Mouse (Mus musculus): ENCODE results near the gene Fmnl1. TPM values are rescaled to one million over a fixed set of nuclear protein-coding genes. Genes with fewer than 3 reads are reported as not detected.

The Fmnl1 gene
- polyA plus RNA-seq, 1 experiment from 2014 or later, result 7.6 TPM

- ATAC-seq, result no peak
- Histone ChIP-seq H3K4me1 (ENCODE audit: control insufficient read depth, insufficient read depth, low read depth, low read length) (peaks cover 17% of the 10 kb centered on the region), H3K27ac (ENCODE audit: low read depth, low read length) (peak overlapping the region; percentile 93; the same call in 1 of the 2 replicates), H3K9me3 (ENCODE audit: control insufficient read depth, low read length) (no peaks in the 10 kb centered on the region), H3K27me3 (replicated peaks; ENCODE audit: control insufficient read depth, insufficient read depth, low read length) (no peaks in the 10 kb centered on the region), H3K4me2 (ENCODE audit: low read length) (no peak overlapping the region), H3K4me3 (ENCODE audit: low read length) (no peak overlapping the region), H3K36me3 (ENCODE audit: control insufficient read depth, insufficient read depth, low read length) (peaks cover 9% of the 10 kb centered on the region; the same call in 1 of the 2 replicates), H3K9ac (ENCODE audit: low read depth, low read length) (peak overlapping the region; percentile 41)
- WGBS, result 45% methylated on average over 6 of the region's 6 CpGs
Observed at GRCm38 (mm10) chr11:103140763-103141100, 30.2 kb upstream of the Fmnl1 start.

DNA sequence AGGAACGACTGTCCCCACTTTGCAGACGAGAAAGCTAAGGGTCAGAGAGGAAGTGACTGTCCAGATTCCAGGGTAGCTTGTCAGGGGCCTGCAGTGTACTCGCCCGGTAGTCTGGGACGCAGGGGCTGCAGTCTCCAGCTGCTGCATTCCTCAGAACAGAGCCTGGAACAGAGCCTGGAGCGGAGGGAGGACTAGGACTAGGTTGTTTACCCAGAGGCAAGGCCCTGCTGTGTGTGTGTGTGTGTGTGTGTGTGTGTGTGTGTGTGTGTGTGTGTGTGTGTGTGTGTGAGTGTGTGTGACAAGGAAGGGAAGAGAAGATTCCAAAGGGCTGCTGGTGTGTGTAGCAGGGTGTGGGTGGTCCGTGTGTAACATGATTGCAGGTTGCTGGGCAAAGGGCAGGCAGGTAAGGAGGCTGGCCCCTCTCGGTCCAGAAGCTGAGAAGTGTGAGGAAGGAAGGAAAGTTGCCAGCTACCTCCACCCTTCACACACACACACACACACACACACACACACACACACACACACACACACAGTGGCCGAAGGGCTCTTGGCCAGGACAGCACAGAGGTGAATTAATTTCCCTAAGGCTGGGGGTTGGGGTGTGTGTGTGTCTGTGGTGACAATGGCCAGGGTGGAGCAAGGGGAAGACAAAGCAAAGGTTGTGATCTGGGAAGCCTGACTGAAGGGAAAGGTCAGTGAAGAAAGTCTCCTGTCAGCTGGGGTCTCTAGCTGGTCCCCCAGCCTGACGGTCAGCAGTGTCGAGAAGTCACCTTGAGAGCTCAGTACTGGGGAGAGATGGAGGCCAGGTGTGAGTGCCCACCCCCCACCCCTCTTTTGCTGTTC is 29.6 kb upstream of the Fmnl1 start:
- Histone ChIP-seq H3K4me1 (ENCODE audit: control insufficient read depth, insufficient read depth, low read depth, low read length) (peaks cover 17% of the 10 kb centered on the region), H3K27me3 (replicated peaks; ENCODE audit: control insufficient read depth, insufficient read depth, low read length) (no peaks in the 10 kb centered on the region), H3K36me3 (ENCODE audit: control insufficient read depth, insufficient read depth, low read length) (peaks cover 9% of the 10 kb centered on the region; the same call in 1 of the 2 replicates), H3K9me3 (ENCODE audit: control insufficient read depth, low read length) (no peaks in the 10 kb centered on the region), H3K4me2 (ENCODE audit: low read length) (no peak overlapping the region), H3K4me3 (ENCODE audit: low read length) (no peak overlapping the region), H3K27ac (ENCODE audit: low read depth, low read length) (peak overlapping the region; percentile 93), H3K9ac (ENCODE audit: low read depth, low read length) (peak overlapping the region; percentile 41)
- 27% methylated on average over 9 of the region's 11 CpGs for WGBS
- no peak for ATAC-seq

- Histone ChIP-seq H3K27me3 (replicated peaks; ENCODE audit: control insufficient read depth, insufficient read depth, low read length) (no peaks in the 10 kb centered on the region), H3K9ac (ENCODE audit: low read depth, low read length) (peak overlapping the region; percentile 25), H3K9me3 (ENCODE audit: control insufficient read depth, low read length) (no peaks in the 10 kb centered on the region), H3K27ac (ENCODE audit: low read depth, low read length) (peak overlapping the region; percentile 93), H3K4me1 (ENCODE audit: control insufficient read depth, insufficient read depth, low read depth, low read length) (peaks cover 17% of the 10 kb centered on the region), H3K36me3 (ENCODE audit: control insufficient read depth, insufficient read depth, low read length) (peaks cover 9% of the 10 kb centered on the region; the same call in 1 of the 2 replicates), H3K4me2 (ENCODE audit: low read length) (no peak overlapping the region; the same call in 1 of the 2 replicates), H3K4me3 (ENCODE audit: low read length) (no peak overlapping the region)
- WGBS, result 25% methylated on average over 1 of the region's 1 CpGs
- ATAC-seq, result no peak
Observed at GRCm38 (mm10) chr11:103141944-103142255, 29.0 kb upstream of the Fmnl1 start.

- 20% methylated on average over 8 of the region's 8 CpGs for WGBS
- peaks cover 17% of the 10 kb centered on the region for H3K4me1 ChIP-seq (ENCODE audit: control insufficient read depth, insufficient read depth, low read depth, low read length)
- H3K36me3 ChIP-seq (ENCODE audit: control insufficient read depth, insufficient read depth, low read length), result peaks cover 9% of the 10 kb centered on the region; the same call in 1 of the 2 replicates
- H3K4me3 ChIP-seq (ENCODE audit: low read length), result peak overlapping the region; percentile 37
- H3K27ac ChIP-seq (ENCODE audit: low read depth, low read length), result peak overlapping the region; percentile 93
- ATAC-seq, result peak; percentile 95
- peak overlapping the region; percentile 62 for H3K9ac ChIP-seq (ENCODE audit: low read depth, low read length)
- H3K9me3 ChIP-seq (ENCODE audit: control insufficient read depth, low read length), result no peaks in the 10 kb centered on the region
- H3K4me2 ChIP-seq (ENCODE audit: low read length), result peak overlapping the region; percentile 65
- no peaks in the 10 kb centered on the region for H3K27me3 ChIP-seq (replicated peaks; ENCODE audit: control insufficient read depth, insufficient read depth, low read length)
Observed at GRCm38 (mm10) chr11:103142441-103143182, 28.3 kb upstream of the Fmnl1 start.

DNA sequence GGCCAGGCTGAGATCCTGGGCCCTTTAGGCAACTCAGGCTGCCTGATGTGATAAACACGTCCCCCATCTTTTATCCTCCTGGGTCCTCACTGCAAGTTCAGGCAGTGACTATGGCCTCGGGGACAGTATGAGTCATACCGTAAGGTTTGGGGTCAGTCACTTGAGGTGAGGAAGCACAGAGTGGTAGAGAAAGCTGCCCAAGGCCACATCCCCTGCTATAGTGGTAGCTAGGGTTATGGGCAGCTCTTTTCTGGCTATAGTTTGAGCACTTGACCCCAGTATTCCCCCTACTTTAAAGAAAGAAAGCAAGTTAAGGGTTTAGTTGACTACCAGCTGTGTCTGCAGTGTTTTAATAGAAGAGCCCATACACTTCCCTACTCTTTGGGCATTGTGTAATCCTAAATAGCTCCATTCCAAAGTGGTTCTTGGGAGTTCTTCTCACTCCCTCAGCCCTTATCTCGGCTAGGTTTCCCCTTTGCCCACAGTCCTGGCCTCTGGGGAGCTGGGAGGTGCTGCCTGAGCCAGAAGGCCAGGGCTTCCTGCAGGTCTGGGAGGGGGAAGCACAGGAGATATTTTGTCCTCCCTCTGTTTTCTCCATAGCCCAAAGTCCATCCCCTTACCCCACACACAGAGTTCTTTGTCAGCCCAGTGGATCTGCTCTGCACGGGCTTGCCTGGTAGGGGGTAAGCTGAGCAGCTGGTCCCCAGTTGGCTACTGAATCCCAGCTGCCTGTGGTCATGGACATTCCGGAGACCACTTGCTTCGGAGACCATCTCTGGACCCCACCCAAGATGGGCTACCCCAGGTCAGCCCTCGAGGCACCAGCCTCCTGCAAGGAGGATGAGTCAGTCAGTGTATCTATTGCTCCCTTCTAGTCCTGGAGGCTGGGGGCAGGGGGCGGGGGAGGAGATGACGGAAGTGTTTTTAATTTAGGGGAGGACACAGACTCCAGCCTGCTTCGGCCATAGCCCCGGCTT is 26.3 kb upstream of the Fmnl1 start:
- 44% methylated on average over 12 of the region's 12 CpGs for WGBS
- Histone ChIP-seq H3K4me2 (ENCODE audit: low read length) (no peak overlapping the region), H3K4me3 (ENCODE audit: low read length) (no peak overlapping the region), H3K9me3 (ENCODE audit: control insufficient read depth, low read length) (no peaks in the 10 kb centered on the region), H3K4me1 (ENCODE audit: control insufficient read depth, insufficient read depth, low read depth, low read length) (peaks cover 17% of the 10 kb centered on the region), H3K27me3 (replicated peaks; ENCODE audit: control insufficient read depth, insufficient read depth, low read length) (no peaks in the 10 kb centered on the region), H3K27ac (ENCODE audit: low read depth, low read length) (no peak overlapping the region), H3K9ac (ENCODE audit: low read depth, low read length) (no peak overlapping the region), H3K36me3 (ENCODE audit: control insufficient read depth, insufficient read depth, low read length) (no peaks in the 10 kb centered on the region)
- ATAC-seq, result no peak

DNA sequence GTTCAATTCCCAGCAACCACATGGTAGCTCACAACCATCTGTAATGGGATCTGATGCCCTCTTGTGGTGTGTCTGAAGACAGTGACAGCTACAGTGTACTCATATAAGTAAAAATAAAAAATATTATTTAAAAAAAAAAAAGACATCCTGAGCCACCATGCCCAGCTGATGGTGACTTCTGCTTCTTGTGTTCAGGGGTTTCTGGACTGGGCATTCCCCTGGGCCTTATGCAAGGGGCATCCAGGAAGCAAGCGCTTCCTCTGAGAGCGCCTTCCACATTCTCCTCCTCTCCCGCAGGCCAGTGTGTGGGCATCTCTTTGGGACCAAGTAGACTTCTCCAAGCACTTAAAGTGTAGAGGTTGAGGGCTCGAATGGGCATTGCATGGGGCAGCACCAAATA is 24.5 kb upstream of the Fmnl1 start:
- Histone ChIP-seq H3K9ac (ENCODE audit: low read depth, low read length) (no peak overlapping the region), H3K4me3 (ENCODE audit: low read length) (no peak overlapping the region), H3K4me2 (ENCODE audit: low read length) (no peak overlapping the region), H3K36me3 (ENCODE audit: control insufficient read depth, insufficient read depth, low read length) (no peaks in the 10 kb centered on the region), H3K4me1 (ENCODE audit: control insufficient read depth, insufficient read depth, low read depth, low read length) (peaks cover 16% of the 10 kb centered on the region), H3K9me3 (ENCODE audit: control insufficient read depth, low read length) (no peaks in the 10 kb centered on the region), H3K27me3 (replicated peaks; ENCODE audit: control insufficient read depth, insufficient read depth, low read length) (no peaks in the 10 kb centered on the region), H3K27ac (ENCODE audit: low read depth, low read length) (no peak overlapping the region)
- 94% methylated on average over 4 of the region's 4 CpGs for WGBS
- ATAC-seq, result no peak

DNA sequence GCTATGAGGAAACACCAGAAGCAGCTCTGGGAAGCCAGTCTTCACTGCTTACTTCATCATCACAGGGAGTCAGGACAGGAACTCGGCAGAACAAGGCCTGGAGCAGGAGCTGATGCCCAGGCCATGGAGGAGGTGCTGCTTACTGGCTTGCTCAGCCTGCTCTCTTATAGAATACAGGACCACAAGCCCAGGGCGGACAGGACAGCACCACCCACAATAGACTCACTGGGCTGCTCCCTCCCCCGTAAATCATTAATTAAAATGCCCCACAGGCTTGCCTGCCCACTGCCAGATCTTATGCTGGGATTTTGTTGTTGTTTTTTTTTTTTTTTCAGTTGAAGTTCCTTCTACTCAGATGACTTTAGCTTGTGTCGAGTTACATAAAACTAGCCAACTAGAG is 23.1 kb upstream of the Fmnl1 start:
- H3K9me3 ChIP-seq (ENCODE audit: control insufficient read depth, low read length), result no peaks in the 10 kb centered on the region
- 56% methylated on average over 4 of the region's 4 CpGs for WGBS
- no peak for ATAC-seq
- H3K4me3 ChIP-seq (ENCODE audit: low read length), result no peak overlapping the region
- no peak overlapping the region for H3K27ac ChIP-seq (ENCODE audit: low read depth, low read length)
- no peak overlapping the region for H3K9ac ChIP-seq (ENCODE audit: low read depth, low read length)
- H3K4me1 ChIP-seq (ENCODE audit: control insufficient read depth, insufficient read depth, low read depth, low read length), result peaks cover 3% of the 10 kb centered on the region
- no peaks in the 10 kb centered on the region for H3K36me3 ChIP-seq (ENCODE audit: control insufficient read depth, insufficient read depth, low read length)
- H3K4me2 ChIP-seq (ENCODE audit: low read length), result no peak overlapping the region
- H3K27me3 ChIP-seq (replicated peaks; ENCODE audit: control insufficient read depth, insufficient read depth, low read length), result no peaks in the 10 kb centered on the region

GRCm38 (mm10) chr11:103149771-103150170 is 21.1 kb upstream of the Fmnl1 start:
- no peak overlapping the region for H3K4me2 ChIP-seq (ENCODE audit: low read length)
- no peaks in the 10 kb centered on the region for H3K36me3 ChIP-seq (ENCODE audit: control insufficient read depth, insufficient read depth, low read length)
- no peaks in the 10 kb centered on the region for H3K4me1 ChIP-seq (ENCODE audit: control insufficient read depth, insufficient read depth, low read depth, low read length)
- no peak overlapping the region for H3K4me3 ChIP-seq (ENCODE audit: low read length)
- no peak overlapping the region for H3K27ac ChIP-seq (ENCODE audit: low read depth, low read length)
- WGBS, result 96% methylated on average over 4 of the region's 4 CpGs
- ATAC-seq, result no peak
- H3K27me3 ChIP-seq (replicated peaks; ENCODE audit: control insufficient read depth, insufficient read depth, low read length), result no peaks in the 10 kb centered on the region
- H3K9me3 ChIP-seq (ENCODE audit: control insufficient read depth, low read length), result no peaks in the 10 kb centered on the region
- H3K9ac ChIP-seq (ENCODE audit: low read depth, low read length), result no peak overlapping the region

Data from hindbrain, embryonic 16.5 days (tissue).